Mouse (Mus musculus) cerebellum, adult 2 months (tissue): ENCODE data around the gene Lrrc73.

Experiments
- CTCF ChIP-seq: fragments of 200-500 bp; IDR thresholded peaks from 2 replicates; pipeline ENCODE4 v1.5.1; 2011; ENCODE audit warnings: low read depth, mild to moderate bottlenecking, control low read depth, low read length, moderate library complexity, borderline replicate concordance; ENCODE audit not compliant: insufficient read depth
- POLR2A ChIP-seq: fragments of 200-500 bp; IDR thresholded peaks from 2 replicates; pipeline ENCODE4 v1.6.1; 2011; ENCODE audit warnings: low read length, control low read depth, borderline replicate concordance; ENCODE audit not compliant: insufficient read depth

DNA sequence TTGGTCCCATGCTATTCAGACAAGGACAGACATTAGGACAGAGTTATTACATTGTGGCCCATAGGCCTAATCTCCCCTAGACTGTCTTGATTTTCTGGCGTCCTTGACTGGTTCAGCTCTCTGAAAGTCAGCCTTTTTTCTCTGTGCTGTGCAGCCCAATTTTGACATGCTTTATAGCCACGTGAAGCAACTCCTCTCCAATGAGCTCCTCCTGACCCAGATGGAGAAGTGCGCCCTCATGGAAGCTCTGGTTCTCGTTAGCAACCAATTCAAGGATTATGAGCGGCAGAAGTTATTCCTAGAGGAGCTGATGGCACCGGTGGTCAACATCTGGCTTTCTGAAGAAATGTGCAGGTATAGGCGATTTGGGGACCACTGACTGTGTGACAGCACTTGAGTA is 25.8 kb upstream of the Lrrc73 start:
- TF ChIP-seq CTCF: no peak
- no peak for TF ChIP-seq POLR2A
